Mouse (Mus musculus) ovary, postnatal 14 days (tissue): ENCODE data around the gene Ntn1.

ENCODE experiments used
- DNase-seq: peaks from one replicate; pipeline ENCODE4 v3.0.0; 2022; ENCODE audit warnings: low spot score

Ntn1 gene

DNA sequence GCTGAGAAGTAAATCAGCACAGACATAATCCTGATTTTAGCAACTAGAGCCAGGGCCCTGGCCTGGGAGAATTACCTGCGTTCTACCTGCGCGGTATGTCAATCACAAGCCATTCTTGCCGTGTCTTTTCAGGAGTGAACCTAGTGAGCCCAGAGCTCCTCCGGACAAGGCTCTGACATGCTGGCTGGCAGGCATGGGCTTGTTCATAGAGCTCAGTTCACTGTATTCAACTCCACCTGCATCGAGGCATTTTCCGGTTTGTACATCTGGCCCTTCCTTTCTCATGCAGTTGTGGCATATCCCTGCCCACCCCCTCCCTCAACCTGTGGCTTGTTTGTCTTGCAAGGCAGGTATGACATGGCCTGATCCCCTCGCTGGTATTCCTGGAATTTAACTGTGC lies 5.0 kb upstream of the Ntn1 start:
- no peak for DNase-seq

DNA sequence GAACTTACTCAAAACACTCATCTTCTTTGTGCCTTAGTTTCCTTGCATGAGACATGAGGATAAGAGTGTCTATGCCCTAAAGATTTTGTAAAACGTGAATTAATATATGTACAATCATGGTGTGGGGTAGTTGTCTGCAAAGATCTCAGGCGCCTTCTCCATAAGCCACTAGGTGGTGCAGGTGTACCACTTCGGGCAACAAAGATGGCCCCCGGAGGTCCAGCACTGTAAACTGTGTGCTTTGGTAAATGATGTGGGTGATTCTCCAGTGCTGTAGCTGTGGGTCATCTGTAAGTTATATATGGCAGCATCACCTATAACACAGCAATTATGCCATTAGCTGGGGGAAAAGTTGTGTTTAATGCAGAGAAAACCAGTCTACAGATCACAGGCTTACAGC lies 3.6 kb upstream of the Ntn1 start:
- no peak for DNase-seq

DNA sequence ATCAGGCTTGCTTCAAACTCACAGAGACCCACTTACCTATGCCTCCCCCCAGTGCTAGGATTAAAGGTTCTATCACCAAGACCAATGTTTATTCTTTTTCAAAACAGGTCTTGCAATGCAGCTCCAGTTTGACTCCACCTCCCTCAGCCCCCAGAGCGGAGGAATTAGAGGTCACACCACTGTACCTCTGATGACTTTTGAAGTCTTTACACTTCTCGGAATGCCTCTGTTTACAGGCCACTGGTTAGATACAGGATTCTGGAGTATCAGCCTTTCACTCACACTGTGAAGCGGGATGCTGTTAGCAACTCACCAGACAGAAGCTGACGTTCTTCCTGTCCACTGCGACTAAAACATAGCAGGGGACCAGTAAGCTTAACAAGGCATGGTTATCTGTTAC lies 805 bp upstream of the Ntn1 start:
- no peak for DNase-seq

DNA sequence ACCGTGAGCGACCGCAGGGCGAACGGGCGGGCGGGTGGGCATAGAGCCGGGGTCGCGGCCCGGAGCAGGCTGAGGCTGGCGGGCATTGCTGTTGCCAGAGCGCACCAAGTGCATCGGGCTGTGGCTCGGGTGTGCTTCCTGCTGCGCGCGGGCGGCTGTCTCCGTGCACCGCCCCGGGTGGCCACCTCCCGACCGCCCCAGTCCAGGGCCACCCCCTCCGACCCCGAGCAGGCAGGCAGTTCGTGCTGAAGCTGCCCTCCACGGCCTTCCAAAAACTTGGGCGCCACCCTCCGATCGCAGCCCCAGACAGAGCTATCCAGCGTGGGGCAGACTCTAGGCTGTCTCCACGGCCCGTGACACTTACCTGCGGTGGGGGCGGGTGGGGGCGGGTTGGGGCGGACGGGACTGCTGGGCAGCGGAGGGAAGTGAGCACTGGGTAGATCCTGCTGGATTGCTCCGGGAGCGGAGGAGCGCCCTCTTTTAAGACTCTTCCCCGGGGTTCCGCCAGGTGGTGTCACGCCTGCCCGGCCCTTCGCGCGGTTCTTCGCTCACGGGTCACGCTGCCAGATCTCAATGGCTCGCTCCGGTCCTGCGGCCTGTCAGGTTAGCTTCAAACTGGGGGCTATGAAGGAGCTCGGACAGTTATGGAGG lies 477 bp downstream of the Ntn1 start:
- no peak for DNase-seq

DNA sequence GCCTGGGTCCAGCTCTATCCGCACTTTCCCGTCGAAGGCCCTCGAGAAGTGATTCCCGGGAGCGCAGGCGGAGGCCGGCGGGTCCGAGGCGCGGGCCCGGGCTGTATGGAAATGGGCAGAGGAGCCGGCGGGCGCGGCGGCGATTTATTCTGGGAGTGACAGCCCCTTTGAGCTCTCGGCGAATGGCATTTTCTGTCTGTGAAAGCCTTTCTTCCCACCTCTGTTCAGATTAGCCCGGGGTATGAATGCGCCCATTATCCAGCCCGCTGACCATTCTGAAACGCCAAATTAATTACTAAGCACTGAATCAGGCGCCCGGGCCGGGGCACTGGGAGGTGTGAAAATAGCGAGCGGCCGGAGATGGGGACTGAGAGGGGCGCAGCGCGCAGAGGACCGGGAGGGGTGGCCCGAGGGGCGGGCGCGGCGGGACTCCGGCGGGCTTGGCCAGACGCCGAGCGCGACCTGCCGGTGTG lies 1.0 kb downstream of the Ntn1 start:
- no peak for DNase-seq

DNA sequence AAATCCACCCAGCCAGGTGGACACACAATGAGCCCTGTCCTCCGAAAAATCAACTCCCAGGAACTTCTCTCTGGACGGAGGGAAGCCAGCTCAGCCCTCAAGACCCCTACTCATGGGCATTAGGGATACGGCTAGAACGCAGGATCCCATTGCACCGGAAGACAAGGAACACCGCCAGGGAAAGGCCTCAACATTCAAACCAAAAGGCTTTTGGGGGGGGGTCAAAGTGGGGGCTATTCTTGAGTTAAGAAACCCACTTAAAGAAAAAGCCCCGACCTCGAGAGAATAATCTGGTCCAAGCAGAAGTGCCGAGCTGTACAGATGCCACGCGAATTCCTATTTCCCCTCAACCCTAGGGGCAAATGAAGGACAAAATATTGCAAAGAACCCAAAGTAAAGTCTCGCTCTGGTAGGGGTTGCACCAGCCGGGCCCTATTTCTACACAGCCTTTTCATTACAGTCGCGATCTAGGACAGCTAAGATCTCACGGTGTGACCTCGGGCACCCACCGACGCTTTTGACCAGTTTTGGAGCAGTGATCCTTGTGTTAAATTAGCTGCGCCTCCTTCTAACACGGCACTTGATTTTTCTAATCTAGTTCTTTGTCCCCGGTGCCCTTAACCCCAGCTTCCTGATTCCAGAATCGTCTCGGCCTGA lies 1.6 kb downstream of the Ntn1 start:
- DNase-seq, result no peak

DNA sequence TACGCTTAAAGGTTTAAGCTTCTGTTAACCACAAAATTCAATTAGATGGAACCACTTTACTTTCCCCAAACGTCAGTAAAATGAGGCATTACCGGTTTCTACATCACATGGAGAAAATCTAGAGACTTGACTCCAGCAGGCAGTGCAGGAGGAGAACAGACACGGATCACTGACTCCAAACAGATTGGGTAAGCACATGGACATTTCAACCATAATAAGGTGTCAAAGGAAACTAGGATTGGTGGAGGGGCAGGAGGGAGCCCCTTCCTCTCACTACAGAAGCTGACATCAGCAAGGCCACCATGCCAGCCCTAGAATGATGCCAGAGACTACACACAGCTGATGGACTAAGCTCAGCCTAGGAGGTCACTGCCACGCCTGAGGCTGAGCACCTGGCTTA lies 5.1 kb downstream of the Ntn1 start:
- no peak for DNase-seq

DNA sequence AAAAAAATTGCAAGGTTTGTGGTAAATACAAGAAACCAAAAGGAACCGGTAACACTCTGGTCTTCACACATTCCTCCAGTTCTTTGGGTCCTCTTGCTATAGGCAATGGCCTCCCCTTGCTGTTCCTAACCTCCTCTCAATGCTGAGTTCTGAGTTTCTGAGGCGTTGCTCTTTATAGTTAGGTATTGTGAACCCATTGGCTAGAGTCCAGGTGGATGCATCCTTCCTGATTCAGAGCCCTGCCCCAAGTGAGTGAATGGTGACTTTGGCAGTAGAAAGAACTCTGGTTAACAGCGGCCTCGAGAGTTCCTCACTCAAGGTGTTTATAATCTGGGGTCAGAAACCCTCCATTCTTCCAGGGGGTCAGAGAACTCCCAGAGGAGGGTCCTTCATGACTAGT lies 5.9 kb downstream of the Ntn1 start:
- no peak for DNase-seq

DNA sequence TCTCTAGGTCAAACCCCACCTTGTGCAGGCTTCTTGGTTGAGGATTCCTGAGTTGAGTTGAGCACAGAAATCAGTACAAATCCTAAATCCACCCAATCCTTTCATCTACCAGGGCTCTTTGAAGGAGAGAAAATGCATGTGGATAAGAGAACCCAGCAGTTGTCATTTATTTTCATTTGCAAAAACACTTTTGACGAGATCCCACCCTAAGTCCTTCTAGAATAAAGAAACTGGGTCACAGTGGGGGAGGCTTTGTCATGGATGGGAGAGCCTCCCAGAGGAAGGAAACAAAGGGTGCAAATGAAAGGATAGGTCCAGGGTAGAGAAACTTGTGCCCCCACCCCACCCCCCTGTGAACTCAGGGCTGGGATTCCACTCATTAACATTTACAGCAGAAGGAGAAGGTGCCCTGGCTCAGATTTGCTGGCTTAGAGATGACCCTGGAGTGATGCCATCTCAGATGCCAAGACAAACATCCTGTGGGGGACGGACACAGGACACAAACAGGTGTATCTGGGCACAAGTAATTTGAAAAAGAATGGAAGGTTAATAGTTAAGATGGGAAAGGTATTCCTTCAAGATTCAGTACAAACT lies 6.6 kb downstream of the Ntn1 start:
- no peak for DNase-seq

DNA sequence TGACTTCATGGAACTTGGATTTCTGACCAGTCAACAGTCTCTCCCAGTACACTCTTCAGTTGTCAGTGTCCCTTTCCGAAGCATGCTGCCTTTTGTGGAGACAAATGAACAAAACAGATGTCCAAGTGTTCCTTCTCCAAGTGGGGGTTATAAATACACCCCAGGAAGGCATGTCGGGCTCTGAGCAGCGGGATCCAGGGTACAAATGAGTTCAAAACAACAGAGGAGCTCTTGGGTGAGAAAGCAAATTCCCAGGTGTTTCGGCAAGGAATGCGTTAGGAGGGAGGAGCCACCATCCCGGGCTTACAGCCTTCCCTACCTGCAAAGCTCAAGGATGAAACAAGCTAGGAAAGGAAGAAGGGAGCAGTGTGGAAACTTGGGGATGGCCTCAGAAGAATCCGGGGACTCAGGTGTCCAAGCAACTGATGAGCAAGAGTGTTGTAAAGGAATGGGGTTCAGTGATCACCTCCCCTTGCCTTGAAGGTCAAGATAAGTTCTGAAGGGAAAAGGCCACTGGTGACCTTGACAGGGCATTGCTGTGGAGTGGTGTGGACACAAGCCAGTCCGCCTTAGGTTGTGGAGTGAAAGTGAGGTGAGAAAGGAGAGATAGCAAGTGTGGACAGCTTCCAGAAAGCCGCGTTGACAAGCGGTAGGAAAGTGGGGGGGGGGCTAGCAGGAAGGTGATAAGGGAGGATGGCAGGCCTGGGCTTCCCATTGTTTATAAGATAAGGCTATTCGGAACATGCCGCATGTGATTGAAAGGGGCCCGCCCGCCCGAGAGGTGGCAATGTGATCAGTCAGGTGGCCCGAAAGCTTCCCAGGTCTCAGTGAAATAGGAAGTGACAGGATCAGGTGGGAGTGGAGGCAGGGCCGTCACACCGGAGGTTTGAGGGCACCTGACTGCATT lies 10.0 kb downstream of the Ntn1 start:
- DNase-seq, result no peak

DNA sequence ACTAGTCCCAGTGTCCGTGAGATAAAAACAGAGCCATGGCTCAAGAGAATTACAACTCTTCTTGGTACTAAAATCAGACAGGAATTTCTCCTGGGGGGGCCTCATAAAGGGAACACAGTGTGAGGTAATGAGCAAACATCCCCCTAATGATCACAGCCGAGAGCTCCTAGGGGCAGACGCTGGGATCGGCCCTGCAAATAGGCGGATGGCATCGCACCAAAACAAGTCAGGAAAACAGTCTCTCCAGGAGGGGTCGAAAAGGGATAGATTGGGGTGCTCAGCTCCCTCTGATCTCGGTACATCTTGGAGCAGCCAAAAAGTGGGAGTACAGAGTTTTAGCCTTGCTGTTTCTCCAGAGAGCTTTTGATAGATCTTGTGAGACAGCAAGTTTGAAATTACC lies 11.0 kb downstream of the Ntn1 start:
- no peak for DNase-seq

DNA sequence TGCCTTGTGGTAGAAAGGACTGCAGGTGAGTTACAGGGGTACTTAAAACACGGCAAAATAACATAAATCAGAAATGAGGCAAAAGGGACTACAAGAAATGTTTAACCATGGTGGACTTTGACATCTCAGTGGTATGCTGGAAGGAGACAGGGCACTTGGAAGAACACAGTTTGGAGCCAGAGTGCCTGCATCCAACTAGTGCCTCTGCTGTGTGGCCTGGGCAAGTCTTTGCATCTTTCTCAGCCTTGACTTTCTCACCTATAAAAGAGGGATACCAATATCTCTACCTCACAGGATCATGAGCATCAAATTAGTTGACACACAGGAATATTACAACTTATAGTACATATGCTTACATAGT lies 12.0 kb downstream of the Ntn1 start:
- DNase-seq, result no peak

DNA sequence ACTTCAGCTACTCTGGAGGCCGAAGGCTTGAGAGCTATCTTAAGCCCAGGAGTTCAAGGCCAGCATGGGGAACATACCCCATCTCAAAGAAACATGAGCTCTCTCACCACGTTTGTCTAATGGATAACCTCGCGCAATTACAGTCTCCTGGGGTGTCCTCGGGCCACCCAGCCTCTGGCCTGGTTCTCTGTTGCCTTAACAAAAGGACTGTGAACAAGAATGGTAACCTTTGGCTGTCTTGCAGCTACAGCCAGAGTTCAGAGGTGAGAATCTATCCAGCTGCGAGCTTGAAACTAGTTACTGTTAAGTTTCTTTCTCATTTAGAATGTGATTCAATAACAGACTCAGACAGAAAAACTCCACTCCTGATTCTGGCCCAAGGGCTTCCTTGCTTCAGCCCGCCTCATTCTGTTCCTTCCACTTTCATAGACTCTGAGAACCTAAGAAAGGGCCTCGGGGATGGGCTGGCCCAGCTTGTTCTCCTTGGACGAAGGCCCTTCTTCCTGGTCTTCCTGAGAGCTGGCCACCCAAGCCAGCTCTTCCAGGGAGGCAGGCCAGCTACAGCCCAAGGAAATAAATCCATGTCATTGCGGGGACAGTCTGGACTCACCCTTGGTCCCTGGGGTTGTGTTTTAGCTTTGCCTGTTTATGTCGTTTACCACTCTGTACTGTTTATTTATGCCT lies 12.5 kb downstream of the Ntn1 start:
- no peak for DNase-seq

DNA sequence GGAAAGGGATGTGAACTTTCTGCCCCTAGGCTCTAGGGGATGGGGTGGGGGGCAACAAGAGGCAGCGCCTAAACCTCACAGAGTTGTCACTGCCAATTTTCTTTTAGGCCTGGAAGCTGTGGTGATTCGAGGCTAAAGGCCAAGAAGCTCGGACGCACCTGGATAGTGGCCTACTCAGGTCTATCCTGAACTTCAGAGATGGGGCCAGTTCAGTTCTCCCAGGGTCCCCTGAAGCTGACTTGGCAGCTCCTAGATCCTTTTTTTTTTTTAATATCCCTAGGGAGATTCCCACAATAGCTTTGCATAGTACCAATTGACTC lies 13.2 kb downstream of the Ntn1 start:
- no peak for DNase-seq

DNA sequence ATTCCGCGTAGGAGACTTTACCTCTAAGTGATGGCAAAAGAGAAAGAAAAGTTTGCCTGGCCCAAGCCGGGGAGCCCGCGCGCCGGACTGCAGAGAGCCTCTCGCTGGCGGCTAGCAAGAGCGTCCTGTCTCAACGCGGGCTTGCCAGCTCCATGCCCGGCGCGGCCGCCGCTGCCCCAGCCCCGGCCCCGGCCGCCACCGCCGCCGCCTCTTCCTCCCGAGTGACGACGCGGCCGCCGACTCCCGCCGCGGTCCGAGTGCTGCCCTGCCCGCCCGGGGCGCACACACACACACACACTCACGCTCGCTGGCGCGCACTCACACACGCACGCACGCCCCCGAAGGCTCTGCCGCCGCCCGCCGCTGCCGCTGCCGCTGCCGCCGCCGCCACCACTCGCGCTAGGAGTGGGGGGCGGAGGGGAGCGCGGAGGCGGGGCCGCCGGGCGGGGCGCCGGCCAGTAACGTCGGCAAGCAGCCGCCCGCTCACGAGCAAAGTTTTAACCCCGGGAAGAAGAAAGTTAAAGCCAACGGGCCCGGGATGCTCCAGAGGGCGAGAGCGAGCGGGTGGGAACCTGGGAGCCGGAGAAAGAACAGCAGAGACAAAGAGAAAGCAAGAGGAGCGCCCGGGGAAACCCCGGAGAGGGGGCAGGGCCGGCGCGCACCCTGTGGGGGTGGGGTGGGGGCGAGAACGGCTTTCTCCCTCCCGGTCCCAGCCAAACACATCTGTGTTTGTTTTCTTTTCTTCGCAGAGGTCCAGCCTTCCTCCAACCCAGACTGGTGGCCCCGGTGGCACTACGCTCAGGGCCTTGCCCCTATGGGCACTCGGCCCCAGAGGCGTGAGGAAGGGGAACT lies 13.8 kb downstream of the Ntn1 start:
- peak; percentile 42 for DNase-seq

DNA sequence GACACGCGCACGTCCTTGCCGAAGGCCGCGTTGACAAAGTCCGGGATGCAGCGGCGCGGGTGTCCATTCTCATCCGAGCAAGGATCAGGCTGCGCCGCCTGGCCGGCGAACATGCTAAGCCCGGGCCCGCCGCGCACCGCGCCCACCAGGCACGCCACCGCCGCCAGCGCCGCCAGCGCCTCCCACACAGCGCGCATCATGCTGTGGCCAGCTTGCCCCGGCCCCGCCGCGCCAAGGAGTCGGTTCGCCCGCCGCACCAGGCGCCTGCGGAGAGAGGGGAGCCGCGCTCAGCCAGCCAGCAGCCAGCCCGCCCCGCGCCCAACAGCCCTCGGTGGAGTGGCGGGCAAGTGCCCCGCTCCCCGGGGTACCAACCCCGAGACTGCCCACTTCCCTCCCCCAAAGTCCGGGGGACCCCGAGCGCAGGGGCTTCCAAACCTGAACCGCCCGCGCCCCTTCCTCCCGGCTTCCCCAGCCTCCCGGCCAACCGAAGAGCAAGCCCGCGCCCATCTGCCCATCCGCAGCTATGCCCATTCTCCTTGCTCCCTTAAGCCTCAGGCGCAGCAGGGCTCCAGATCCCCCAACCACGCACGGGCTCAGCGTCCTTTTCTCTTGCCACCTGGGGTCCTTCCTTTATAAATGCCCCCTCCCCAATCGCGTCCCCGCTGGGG lies 14.6 kb downstream of the Ntn1 start:
- peak; percentile 24 for DNase-seq

DNA sequence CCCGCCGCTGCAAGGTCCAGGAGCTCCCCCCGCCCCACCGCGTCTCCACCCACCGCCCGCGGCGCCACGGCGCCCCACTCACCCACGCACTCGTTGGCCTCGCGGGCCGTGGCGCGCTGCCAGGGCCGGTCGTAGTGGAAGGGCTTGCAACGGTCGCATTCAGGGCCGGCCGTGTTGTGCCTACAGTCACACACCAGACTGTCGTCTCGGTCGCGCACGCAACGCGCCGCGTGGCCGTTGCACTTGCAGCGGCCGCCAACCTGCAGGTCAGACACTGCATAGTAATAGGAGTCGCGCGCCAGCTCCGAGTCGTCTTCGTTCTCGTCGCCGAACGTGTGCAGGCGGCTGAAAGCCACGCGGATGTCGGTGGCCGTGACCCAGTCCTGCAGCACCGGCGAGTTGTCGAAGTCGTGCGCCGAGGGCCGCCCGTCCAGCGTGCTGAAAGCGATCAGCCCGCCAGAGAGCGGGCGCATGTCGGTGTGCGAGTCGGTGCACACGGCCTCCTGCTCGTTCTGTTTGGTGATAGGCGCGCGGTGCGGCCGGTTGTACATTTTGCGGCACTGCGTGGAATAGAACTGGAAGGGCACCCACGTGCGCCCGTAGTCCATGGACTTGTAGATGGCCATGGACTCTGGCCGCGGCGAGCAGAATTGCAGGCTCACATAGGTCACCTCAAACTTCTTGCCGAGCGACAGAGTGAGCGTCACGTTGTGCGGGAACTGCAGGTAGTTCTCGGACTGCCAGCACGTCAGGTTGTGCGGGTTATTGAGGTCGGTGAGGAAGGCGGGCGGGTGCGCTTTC lies 15.4 kb downstream of the Ntn1 start:
- DNase-seq, result peak; percentile 25

DNA sequence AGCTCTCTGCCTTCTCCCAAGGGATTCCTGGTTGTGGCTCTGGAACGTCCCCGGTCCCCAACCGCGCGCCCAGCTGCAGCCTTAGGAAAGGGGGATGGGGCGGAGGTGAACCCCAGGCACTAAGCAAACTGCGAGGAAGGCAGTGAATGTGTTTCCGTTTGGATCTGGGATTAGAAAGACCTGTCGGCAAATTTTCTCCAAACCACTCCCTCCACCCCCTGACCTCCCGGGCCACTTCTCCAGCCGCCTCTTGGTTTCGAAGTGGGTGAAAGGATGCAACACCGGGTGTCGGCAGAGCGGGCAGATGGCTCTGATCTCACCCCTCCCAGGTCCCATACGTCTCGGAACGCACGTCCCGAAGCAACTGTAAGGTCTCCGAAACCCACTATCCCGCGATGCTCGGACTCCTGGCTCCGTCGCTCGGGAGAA lies 16.0 kb downstream of the Ntn1 start:
- no peak for DNase-seq

DNA sequence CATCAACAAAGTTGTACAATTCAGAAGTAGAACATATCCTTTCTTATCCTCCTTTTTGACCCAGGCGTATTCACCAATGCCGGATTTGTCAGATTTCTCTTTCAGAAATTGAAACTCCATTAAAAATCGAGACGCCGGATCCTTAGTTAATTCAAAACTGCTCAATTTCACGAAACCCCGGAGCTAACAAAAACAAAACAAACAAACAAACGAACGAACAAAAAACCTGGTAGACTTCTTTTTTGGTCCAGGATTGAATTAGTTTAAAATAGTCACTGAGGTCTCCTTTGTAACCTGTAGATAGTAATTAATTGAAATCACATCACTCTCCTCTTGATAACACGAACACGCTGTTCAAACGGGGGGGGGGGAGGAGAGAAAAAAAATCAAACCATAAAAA lies 16.5 kb downstream of the Ntn1 start:
- DNase-seq, result no peak

DNA sequence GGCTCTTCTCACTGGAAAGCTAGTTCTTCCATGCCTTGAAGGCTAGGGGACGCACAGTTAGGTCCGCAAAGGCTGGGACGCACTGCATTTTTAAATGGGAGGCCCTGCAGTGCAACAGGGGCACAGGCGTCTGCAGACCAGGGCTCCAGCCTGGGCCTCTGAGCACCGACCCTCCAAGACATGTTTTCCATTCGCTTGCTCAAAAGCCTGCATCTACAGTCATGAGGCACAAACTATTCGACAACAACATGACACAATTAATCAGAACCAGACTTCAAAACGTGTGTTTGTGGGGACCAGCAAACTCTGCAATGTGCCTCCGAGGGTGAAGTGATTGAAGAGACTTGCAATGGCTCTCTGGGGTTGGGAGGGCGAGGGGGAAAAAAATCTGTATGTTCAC lies 17.1 kb downstream of the Ntn1 start:
- no peak for DNase-seq
